Mouse (Mus musculus) left cerebral cortex, adult 11 months (tissue): ENCODE data around the gene Hnrnpa0.

ENCODE experiments used
- DNase-seq: peaks from one replicate; pipeline ENCODE4 v3.0.0; 2022; ENCODE audit warnings: low spot score

Gene Hnrnpa0

DNA sequence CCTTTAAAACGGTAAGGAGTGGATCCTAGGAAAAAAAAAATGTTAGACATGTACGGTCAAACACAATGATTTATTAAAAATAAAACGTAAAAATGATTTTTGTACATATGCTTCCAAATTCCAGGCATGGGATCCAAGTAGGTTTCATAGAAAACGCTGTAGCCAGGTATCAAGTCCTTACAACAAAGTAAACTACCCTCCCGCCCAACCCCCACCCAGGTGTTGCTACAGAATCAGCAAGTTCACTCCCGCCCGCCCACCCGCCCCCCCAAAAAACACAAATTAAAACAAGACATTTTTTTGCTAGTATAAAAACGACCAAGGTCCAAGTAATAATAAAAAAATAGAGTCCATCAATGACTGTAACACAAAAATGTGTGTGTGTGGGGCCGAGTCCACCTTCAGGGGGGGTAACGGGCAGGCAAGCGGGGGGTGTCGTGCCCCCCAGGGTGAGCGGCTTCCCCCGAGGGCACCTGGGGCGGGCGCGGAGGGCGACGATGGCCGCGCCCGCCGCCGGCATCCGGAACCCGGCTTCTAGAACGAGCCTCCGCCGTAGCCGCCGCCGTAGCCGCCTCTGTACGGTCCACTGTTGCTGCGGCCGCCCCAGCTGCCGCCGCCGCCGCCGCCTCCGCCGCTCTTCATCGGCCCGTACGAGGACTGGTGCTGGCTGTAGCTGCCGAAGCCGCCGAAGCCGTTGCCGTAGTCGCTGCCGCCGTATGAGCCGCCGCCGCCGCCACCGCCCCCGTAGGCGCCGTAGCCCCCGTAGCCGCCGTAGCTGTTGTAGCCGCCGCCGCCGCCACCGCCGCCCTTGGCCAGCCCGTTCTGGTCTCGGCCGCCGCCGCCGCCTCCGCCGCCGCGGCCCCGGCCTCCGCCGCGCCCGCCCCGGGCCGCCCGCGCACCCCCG is 1.2 kb downstream of the Hnrnpa0 start:
- no peak for DNase-seq

DNA sequence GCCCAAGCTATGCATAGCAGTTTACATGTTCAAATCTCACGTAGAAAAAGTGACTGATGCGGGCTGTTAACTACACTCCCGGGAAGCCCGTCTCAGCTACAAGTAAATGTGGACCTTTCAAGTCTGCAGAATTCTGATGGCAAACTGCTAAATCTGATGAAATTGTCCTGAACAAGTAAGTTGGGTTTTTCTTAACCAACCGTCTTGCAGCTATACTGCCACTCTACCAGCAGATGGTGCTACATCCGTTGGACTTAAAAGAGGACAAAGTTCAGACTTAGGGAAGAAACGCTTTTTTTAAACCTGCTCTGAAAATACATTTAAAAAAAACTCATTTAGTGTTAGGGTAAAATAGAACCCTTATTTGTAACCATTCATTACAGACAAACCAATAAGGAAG is 2.2 kb downstream of the Hnrnpa0 start:
- DNase-seq = no peak

DNA sequence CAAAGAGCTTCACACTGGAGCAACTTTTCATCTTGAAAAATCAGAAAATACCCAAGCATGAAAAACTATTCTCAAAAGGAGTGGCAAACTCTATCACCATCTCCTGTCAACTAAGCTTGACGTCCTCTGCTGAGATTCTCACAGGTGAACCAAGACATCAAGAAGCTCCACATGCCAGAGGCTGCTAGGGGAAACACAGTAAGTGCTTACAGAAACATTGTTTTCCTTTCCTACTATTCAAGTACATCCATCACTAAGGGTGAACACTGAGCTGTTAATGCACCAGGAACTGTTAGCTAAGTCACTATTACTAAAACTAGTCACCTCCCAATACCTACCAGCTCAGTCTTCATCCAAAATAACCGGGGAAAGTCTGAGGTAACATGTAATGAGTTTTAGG is 3.4 kb downstream of the Hnrnpa0 start:
- DNase-seq = no peak

DNA sequence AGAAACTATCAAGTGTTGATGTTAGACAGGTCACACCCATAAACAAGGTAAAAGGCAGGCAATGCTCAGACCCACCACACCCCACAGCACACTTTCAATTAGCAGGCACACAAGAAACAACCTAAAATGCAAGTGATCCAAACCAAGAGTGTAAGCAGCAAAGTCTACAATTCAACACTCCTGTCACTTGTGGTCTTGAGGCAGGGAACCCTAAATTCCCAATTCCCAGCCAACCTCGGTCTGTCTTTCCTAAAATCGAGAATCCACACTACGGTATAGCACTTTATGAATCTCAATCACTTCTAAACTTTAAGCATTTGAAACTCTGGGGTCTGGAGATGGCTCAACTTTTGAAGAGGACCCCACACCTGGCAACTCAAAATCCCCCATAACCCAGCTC is 4.1 kb downstream of the Hnrnpa0 start:
- no peak for DNase-seq

DNA sequence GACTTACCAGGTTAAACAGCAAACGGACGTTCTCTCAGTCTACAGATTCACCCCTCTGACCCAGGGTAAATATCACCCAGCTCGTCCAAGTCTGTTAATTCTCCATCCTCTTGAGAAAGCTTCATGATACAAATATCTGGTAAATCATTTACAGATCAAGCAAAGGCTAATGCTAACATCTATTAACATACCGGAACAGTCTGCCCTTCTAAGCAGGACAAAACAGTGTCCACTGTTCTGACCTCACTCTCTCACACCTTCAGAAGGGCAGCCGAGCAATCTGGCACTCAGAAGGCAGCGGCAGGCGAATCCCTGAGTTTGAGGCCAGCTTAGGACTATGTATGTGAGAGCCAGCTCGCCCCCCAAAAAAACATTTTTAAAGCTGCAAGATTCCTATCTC is 5.0 kb downstream of the Hnrnpa0 start:
- DNase-seq = no peak

DNA sequence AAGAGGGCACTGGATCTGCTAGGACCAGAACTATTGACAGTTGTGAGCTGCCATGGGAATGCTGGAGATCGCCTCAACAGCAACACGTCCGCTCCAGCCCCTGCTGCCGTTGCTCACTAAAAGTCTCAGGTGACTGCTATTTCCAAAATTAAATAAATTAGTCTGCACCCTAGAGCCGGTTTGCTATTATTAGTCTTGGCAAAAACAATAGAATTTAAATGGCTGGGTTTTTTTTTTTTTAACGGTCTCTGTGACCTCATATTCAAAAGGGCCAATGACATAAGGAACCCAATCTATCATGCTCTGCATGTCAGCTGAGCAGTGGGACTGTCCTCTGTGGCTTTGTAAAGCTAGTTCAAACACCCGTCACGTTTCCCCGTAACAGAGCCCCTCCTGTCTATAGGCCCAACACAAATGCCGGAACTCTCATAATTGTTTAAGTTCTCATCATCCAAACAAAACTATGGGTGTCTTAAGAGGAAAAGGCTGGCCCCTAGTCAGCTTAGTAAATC is 5.5 kb downstream of the Hnrnpa0 start:
- DNase-seq = no peak

DNA sequence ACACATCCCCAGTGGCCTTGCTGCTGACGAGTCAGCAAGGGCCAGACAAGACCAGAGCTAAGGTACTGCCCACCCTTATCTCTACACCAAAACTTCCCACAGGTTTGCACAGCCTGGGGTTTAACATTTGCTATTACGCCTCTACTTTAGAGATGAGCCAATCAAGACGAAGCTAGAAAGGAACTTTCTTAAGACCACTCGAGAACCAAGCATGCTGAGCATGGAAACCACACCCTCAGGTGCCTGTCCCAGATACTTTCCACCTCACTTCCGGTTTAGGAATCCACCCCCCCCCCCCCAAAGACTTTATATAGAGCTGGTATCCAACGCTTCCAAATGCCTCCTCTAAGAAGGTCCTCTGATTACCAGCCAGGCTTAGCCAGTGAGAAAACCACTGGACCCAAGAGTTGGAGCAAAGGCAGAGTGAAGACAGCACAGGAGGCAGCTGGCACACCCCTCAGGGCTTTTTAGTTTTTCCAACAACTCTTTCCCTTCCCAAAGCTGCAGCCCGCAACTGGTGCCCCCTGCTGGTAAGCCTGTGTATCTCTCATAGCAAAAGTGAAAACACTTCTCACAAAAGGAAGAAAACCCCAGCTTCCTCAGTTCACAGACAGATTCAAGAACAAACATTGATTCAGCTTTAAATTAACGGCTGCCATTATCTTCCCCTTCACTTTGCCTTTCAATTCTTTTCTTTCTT is 10.9 kb downstream of the Hnrnpa0 start:
- no peak for DNase-seq

DNA sequence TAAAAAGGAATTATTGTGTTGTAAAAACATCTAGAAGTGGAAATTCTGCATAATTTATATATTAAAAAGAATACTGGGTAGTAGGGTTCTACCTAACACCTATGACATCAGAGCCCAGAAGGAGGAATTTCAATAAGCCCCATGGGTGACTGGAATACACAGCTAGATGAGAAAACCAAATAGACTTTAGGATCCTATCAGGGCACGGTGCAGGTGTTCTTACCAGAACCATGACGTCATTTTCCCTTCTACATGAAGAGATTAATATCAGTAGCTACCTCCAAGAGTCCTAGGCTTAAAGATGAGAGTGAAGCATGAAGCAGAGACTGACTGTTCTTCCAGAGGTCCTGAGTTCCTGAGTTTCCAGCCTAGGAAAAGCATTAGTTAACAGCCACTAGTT is 11.6 kb downstream of the Hnrnpa0 start:
- DNase-seq = no peak

DNA sequence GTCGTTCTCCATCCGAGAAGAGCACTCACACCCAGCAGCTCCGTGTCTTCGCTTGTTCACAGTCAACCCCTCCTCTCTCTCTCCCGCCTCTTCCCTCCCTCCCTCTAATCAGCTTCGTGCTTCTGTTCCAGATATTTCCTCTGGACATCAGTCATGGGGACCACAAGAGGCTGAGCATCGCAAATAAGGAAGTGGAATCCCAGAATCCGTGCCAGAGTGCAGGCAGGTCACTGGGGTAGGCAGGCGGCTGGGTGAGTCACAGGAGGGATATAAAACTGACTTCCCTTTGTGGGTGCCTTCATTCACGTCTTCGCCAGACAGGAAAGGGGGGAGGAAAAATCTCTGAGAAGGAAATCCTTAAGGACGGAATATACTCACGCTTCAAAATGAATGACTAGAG is 13.1 kb downstream of the Hnrnpa0 start:
- DNase-seq = no peak

DNA sequence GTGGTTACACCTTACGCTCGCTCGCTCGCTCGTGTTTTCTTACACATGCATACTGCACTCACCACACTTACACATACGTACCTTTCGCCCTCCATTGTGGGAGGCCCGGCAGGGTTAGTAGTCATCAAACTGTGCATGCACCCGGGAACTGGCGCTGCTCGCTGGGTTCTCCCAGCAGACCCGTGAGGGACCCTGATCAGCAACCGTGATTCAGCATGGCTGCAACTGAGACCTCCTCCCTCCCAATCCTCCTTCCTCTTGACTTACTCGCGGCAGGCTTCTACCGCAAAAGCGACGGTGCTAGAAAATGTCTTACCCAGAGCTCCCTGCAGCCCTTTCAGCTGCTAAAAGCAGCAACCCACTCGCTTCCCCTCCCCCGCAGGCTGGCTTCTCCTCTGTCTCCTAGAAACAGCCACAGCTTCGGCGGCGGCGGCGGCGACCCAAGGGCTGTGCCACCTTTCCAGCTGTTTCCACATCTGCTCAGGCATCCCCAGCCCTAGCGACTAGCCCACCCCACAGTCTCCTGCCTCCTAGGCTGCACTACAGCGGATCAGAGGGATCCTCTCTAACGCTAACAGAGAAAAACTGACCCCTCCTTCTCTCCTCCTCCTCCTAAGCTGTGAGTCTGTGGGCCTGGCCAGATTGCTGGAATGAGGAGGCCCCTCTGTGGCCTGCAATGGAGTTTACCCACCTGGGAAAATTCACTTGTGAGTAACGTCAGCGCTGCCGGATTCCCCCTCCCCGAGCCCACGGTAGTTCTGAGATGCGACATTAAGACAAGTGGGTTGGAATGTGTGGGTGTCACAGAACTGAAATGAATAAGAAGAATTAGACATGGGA is 15.1 kb downstream of the Hnrnpa0 start, which contains the start of gene Klhl3:
Gene Klhl3 (minus strand): TSS at position 532 of the 840 bp plus-strand sequence.
- DNase-seq = peak; percentile 65

DNA sequence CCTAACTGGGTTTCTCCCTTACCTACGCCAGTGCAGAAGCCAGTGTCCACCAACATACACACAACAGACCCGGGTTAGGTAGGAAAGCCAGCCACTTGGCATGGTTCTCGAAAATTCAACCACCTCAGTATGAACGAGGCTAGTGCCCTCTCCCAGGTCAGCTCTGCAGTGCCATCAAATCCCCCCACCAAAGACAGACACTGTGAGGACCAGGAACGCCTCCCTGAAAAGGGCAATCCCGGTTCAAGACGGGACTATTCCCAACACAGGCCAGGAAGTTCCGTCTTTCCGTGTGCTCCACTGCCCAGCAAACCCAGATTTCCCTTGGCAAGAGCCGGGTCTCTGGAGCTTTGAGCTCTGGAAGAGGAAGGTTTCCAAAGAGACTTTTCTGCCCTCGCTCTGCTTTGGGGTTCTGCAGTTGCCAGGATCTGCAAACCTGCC is 15.7 kb downstream of the Hnrnpa0 start:
- no peak for DNase-seq

DNA sequence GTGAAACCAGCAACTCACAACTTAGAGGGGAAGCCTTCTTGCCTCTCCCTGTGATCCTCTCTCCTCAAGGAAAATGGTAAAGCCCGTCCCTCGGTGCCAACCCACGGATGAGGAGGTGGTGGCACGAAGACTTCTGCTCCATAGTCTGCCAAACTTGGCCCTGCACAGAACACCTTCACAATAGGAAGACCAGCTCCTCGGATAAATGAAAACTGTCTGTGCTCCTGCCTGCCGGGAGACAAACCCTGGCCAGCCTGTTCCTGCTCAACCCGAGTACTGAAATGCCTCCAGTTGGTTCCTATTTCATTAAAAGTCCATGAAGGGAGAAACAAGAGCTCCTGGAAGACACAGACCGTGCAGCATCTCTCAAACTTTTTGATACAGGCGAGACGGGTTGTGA is 16.2 kb downstream of the Hnrnpa0 start:
- no peak for DNase-seq

DNA sequence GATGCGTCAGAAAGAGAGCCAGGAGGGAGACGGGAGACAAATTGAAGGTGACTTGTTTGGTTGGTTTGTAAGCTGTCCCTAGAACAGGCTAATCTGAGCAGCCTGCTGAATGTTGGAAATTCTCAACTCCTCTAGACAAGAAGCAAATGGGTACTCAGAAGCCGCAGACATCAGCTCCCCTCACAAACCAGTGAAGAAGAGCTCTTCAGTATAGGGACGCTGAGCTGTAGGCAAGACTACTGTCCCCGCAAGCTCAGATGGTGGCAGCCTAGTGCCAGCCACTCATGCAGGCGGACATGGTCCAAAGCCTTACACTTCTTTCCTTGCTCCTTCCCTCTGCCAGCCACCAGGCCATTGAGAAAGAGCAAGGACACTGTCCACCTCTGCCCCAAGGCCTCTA is 17.1 kb downstream of the Hnrnpa0 start:
- no peak for DNase-seq

DNA sequence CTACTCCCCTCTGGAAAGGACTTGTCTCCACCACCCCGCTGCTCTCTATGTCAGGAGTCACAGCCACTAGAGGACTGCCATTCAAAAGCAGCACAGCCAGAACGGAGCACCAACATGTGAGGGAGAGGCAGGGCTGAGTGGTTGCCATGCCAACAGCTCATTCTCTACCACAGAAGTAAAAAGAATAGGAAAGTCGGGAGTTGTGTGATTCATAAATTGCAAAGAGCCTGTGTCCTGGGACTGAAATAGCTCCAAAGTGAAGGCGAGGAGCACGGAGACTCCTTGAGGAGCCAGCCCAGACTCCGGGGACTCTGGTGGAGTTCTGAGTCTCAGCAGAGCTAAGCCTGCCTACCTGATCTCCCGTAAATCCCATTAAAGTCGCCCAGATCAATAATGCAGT is 37.7 kb downstream of the Hnrnpa0 start:
- peak; percentile 74 for DNase-seq

DNA sequence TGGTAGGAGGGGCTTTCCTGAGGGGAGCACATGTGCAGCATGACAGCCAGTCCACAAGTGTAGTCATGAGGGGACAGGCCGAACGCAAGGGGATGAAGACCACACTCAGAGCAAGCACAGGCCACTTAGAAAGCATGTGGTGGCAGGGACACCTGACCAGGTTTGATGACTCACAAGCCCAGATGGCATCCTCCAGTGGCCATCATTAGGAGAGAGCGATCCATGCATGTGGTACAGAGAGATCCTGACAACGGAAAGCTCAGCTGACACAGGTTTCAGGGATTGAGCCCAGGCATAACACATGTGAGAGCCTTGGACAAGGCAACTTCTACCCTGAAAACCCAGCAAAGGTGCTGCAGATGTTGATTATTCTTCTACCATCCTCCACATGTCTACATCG is 44.0 kb downstream of the Hnrnpa0 start:
- no peak for DNase-seq

DNA sequence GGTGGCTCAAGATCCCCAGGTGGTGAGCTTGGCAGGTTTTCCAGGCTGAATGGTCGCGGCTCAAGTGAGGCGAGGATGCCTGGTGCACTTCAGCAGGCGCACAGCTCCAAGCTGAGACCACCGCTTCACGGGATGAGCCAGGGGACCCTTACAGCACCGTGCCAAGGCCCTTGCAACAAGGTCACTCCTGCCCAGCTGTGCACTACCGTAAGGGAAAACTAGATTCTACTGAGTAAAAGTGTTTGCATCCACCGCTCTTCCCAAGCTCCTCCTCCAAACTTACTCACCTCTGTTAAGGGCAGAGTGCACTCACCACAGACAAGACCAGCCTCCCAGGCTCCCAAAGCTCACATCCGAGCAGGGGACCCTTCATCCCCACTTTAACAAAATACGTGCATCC is 44.8 kb downstream of the Hnrnpa0 start:
- DNase-seq = no peak

DNA sequence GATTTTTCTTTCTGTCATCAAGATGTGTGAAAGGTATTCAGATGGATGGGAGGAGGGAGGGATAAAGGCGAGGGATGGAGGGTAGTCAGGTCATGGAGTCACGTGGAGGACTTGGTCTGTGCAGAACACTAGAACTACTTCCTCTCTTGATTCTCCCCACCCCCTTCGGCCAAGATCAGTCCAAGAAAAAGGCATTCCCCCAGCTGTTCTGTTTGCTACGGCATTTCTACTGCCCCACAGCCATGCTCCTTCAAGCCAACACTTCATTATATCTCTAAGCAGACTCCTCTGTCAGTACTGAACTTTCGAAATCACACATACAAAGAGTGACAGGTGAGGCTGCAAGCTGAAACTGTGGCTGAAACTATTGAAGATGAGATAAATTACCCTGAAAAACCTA is 45.3 kb downstream of the Hnrnpa0 start:
- no peak for DNase-seq

DNA sequence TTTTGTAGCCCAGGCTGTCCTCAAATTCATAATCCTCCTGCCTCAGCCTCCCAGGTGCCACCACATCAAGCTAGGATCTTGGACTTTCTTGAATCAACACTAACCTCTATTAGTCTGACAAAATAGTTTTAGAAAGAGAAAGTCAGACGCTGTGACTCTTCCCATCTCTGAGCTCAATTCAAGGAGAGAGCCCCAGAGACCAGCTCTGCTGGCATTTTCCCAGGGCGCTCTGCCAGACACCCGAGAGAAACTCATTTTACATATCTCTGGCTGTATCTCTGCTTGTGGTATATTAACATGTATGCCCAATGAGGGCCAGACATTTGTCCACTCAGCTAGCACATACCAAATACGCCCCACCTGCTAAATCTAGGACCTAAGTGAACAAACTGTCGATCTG is 50.0 kb downstream of the Hnrnpa0 start:
- no peak for DNase-seq
